ENCODE assay signal across 22 mouse cellular contexts in genomic region chr4:109091241-109091777, GRCm38 (mm10).
"Had no signal": no experiment of that assay in that cellular context is flagged by ENCODE, and none has a peak within 500 bp of the region (broad histone marks: within the 10 kb centered on the region; RNA-seq: fewer than 3 reads in every experiment).

No protein-coding gene starts in this region.

- H3K9me3 ChIP-seq: limb, embryonic 12.5 days; liver, embryonic 12.5 days; liver, embryonic 15.5 days; lung, embryonic 15.5 days; midbrain, embryonic 12.5 days; midbrain, embryonic 15.5 days; neural tube, embryonic 12.5 days; neural tube, embryonic 15.5 days; stomach, embryonic 15.5 days had no signal

- H3K4me2 ChIP-seq: limb, embryonic 12.5 days; liver, embryonic 12.5 days; liver, embryonic 15.5 days; lung, embryonic 15.5 days; midbrain, embryonic 12.5 days; midbrain, embryonic 15.5 days; neural tube, embryonic 12.5 days; neural tube, embryonic 15.5 days; stomach, embryonic 15.5 days had no signal

- H3K4me3 ChIP-seq: layer of hippocampus, adult 2 months; left cerebral cortex, adult 2 months; limb, embryonic 12.5 days; liver, embryonic 12.5 days; liver, embryonic 15.5 days; lung, embryonic 15.5 days; midbrain, embryonic 12.5 days; midbrain, embryonic 15.5 days; neural tube, embryonic 12.5 days; neural tube, embryonic 15.5 days; stomach, embryonic 15.5 days had no signal

- H3K27ac ChIP-seq: kidney, postnatal 0 days; layer of hippocampus, adult 2 months; left cerebral cortex, adult 2 months; limb, embryonic 12.5 days; liver, embryonic 12.5 days; liver, embryonic 15.5 days; lung, embryonic 15.5 days; macrophage; midbrain, embryonic 12.5 days; midbrain, embryonic 15.5 days; neural tube, embryonic 12.5 days; neural tube, embryonic 15.5 days; stomach, embryonic 15.5 days had no signal

- H3K9ac ChIP-seq: limb, embryonic 12.5 days; liver, embryonic 12.5 days; liver, embryonic 15.5 days; lung, embryonic 15.5 days; midbrain, embryonic 12.5 days; midbrain, embryonic 15.5 days; neural tube, embryonic 12.5 days; neural tube, embryonic 15.5 days; stomach, embryonic 15.5 days had no signal

- H3K36me3 ChIP-seq: lung, embryonic 15.5 days; midbrain, embryonic 12.5 days; midbrain, embryonic 15.5 days; neural tube, embryonic 12.5 days; stomach, embryonic 15.5 days had no signal

- H3K4me1 ChIP-seq: limb, embryonic 12.5 days; midbrain, embryonic 12.5 days; midbrain, embryonic 15.5 days; neural tube, embryonic 12.5 days; neural tube, embryonic 15.5 days; stomach, embryonic 15.5 days had no signal

- H3K27me3 ChIP-seq: limb, embryonic 12.5 days; liver, embryonic 12.5 days; liver, embryonic 15.5 days; lung, embryonic 15.5 days; midbrain, embryonic 12.5 days; midbrain, embryonic 15.5 days; neural tube, embryonic 12.5 days; neural tube, embryonic 15.5 days; stomach, embryonic 15.5 days had no signal

- DNase-seq: kidney, postnatal 25 days; layer of hippocampus, postnatal 36 days; liver; lung, adult 18-20 months; lung, postnatal 14 days; retina, postnatal 1 day; right cerebral cortex, postnatal 25 days; spleen, adult 18-20 months; thymus, postnatal 25 days had no signal

- ATAC-seq: liver, embryonic 12.5 days; midbrain, embryonic 15.5 days had no signal
